Mouse (Mus musculus) embryonic fibroblast, embryonic 13.5 days (primary cell): ENCODE data around the gene Hsd11b2.
"Not testable (repeated sequence)": the region's sequence is repeated elsewhere in the genome, so short reads cannot be mapped to it uniquely, and the experiment has no call there.

Source experiments
- CTCF ChIP-seq: IDR thresholded peaks from 2 replicates; pipeline ENCODE4 v1.5.1; 2011; ENCODE audit warnings: mild to moderate bottlenecking, control low read depth, low read length, moderate library complexity, borderline replicate concordance; ENCODE audit not compliant: insufficient read depth
- POLR2A ChIP-seq: IDR thresholded peaks from 2 replicates; pipeline ENCODE4 v1.6.1; 2011; ENCODE audit warnings: low read depth, mild to moderate bottlenecking, control low read depth, low read length, moderate library complexity

DNA sequence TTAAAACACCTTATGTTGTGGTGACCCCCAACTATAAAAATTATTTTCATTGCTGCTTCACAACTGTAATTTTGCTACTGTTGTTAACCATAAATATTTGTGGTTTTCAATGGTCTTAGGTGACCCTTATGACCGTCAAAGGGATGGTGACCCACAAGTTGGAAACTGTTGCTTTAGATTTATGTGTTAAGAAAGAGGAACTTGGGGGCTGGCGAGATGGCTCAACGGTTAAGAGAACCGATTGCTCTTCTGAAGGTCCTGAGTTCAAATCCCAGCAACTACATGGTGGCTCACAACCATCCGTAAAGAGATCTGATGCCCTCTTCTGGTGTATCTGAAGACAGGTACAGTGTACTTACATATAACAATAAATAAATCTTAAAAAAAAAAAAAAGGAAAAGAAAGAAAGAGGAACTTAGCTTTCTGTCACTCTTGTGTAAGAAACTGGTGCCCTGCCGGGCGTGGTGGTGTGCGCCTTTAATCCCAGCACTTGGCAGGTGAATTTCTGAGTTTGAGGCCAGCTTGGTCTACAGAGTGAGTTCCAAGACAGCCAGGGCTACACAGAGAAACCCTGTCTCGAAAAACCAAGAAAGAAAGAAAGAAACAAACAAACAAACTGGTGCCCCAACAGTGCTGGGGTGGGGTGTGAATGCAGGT, 46.1 kb downstream of the Hsd11b2 start:
- TF ChIP-seq CTCF, POLR2A: not testable (repeated sequence)
